Mouse (Mus musculus) right cerebral cortex, postnatal 4 days (tissue): ENCODE measurements around the gene Olfr91.

Experiments used
- DNase-seq: peaks from one replicate; pipeline ENCODE4 v3.0.0-alpha.2; 2022

Gene Olfr91

GRCm38 (mm10) chr17:37056957-37057356 lies 41.1 kb downstream of the Olfr91 start:
- DNase-seq = no peak

GRCm38 (mm10) chr17:37051745-37052144 lies 46.3 kb downstream of the Olfr91 start:
- no peak for DNase-seq

- peak; percentile 51 for DNase-seq
These were observed 47.2 kb downstream of the Olfr91 start for GRCm38 (mm10) chr17:37050876-37051275.

- DNase-seq = peak; percentile 87
These were observed 47.7 kb downstream of the Olfr91 start for GRCm38 (mm10) chr17:37050399-37050798.

GRCm38 (mm10) chr17:37049570-37050310 lies 48.3 kb downstream of the Olfr91 start:
- peak; percentile 87 for DNase-seq

DNA sequence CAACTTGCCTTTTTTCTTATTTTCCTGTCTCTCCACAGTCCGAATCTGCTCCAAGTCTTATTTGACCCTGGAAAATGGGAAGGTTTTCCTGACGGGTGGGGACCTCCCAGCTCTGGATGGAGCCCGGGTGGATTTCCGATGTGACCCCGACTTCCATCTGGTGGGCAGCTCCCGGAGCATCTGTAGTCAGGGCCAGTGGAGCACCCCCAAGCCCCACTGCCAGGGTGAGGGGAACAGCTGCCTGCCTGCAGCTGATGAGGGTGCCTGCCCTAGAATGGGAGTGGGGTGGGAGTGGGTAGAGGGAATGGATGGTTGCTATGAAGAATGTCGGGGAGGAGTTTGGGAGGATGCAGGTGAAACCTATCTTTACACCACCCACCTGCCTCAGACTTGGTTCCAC lies 49.7 kb downstream of the Olfr91 start:
- DNase-seq = no peak

DNA sequence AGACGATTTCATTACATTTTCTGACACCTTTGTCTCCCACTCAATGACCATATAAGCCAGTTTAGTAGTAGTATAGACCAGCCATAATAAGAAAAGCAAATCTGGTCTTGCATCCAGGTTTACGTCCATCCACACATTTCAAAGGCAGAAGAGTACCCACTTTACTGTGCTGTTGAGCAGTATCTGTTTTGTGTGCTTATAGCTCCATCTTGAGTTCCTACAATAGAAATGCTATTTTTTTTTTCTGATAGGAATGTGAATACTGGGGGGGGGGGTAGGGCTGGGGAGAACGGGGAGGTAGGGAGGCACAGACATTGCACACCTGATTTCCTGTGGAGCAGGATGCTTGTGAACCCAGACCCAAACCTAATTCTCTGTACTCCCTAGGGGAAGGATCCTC lies 50.1 kb downstream of the Olfr91 start:
- DNase-seq = no peak

DNA sequence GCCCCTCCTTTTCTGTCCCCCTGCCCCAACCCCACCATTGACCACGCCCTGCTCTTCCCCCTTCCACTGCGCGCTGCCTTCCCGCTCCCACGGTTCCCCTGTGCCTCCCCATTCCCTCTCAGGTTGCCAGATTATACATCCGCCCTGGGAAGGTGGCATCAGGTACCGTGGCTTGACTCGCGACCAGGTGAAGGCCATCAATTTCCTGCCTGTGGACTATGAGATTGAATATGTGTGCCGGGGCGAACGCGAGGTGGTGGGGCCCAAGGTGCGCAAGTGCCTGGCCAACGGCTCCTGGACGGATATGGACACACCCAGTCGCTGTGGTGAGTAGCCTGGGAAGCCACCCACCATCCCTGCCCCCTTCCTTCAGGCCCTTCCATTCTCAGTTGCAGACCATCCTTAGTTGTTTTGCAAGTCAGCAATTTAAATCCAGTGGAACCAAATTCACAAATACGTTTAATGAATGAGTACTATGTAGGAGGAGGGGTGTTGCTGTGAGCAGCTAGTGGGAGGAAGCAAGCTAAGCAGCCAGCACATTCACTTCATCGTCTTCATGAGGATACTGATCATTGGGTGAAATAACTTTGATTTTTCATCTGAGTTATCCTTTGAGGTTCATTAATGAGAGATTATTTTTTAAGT lies 50.6 kb downstream of the Olfr91 start:
- peak; percentile 20 for DNase-seq

DNA sequence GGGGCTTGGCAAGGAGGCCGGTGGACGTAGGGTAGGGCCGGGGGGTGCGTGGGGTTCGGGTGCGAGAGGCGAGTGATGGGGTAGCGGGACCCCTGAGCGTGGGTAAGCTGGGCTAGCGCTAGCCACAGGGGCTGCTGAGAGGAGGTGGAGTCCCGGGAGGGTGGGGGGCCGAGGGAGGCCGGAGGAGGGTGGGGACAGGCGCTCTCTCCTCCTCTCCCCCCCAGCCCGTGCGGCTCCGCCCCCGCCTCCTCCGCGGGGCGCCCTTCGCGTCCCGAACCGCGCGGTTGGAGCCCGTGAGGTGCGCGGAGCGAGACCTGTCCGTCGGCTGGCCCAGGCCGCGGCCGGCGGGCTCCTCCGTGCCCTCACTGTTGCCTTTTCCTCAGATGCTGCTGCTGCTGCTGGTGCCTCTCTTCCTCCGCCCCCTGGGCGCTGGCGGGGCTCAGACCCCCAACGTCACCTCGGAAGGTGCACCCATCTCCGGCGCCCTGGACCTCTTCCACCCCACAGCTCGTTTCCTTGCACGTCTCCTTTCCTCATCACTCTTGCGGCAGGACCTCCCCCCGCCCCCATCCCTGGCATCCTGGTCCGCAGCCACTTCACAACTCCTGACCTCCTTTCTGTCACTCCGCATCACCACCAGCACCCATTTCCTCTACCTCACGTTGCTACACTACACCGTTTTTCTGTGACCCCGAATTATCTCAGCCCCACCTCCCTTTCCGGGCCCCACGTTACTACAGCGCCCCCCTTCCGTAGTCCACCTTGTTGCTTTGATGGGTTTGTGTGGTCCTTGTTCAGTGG lies 51.6 kb downstream of the Olfr91 start:
- DNase-seq = peak; percentile 72

GRCm38 (mm10) chr17:37045611-37046311 lies 52.3 kb downstream of the Olfr91 start, which contains the start of gene Gabbr1:
Gene Gabbr1 (plus strand): TSS chr17:37045966.
- DNase-seq = peak; percentile 84

DNA sequence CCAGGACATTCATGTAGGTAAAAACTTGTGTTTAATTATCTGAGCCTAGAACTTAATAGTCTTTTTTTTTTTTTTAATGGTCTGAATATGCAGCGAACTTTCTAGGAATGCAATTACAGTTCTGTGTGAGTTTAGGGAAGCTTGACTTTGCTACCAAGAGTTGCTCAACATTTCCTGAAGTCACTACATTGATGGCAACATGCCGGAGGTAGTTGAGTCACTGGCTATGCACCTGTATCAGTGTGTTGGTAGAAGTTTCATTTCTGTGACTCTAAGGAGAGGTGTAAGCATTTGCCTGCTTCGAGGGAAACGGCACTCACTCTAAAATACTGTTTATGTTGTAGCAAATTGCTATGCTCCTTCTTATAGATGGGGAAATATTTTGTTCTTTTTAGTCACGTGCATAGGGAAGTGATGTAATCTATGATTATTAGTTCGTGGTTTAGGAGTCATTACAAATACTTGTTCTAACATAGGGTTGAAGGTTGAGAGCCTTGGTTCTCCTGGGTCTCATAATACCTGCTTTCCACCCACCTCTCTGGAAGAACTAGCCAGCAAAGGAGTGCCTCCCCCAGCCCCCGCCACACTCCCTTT lies 53.3 kb downstream of the Olfr91 start:
- no peak for DNase-seq
